Mouse (Mus musculus) midbrain, embryonic 16.5 days (tissue): ENCODE measurements around the gene Psmd5. TPM values are rescaled to one million over a fixed set of nuclear protein-coding genes. Genes with fewer than 3 reads are reported as not detected.

Experiments
- ATAC-seq: fragments of 200-750 bp; cut with Nextera tagmentation; 2 replicates; pipeline ENCODE4 v1.8.0; 2017; ENCODE audit warnings: moderate TSS enrichment
- H3K27ac ChIP-seq: fragments of 300-500 bp; sonication (generic); 2 replicates; pipeline ENCODE4 v1.5.1; 2014; ENCODE audit warnings: mild to moderate bottlenecking, low read length, mixed read lengths
- H3K27me3 ChIP-seq: fragments of 300-500 bp; sonication (generic); 2 replicates; pipeline ENCODE4 v1.6.1; 2014; ENCODE audit warnings: low read depth, low read length, mixed read lengths; ENCODE audit not compliant: control insufficient read depth, insufficient read depth
- H3K36me3 ChIP-seq: fragments of 300-500 bp; sonication (generic); 2 replicates; pipeline ENCODE4 v1.6.1; 2014; ENCODE audit warnings: mild to moderate bottlenecking, low read length, moderate library complexity, mixed read lengths; ENCODE audit not compliant: control insufficient read depth, insufficient read depth
- H3K4me1 ChIP-seq: fragments of 300-500 bp; sonication (generic); 2 replicates; pipeline ENCODE4 v1.6.1; 2014; ENCODE audit warnings: mild to moderate bottlenecking, low read length, mixed read lengths; ENCODE audit not compliant: control insufficient read depth, insufficient read depth
- H3K4me2 ChIP-seq: fragments of 300-500 bp; sonication (generic); 2 replicates; pipeline ENCODE4 v1.6.1; 2014; ENCODE audit warnings: mild to moderate bottlenecking, low read length, mixed read lengths
- H3K4me3 ChIP-seq: fragments of 300-500 bp; sonication (generic); 2 replicates; pipeline ENCODE4 v1.5.1; 2014; ENCODE audit warnings: low read depth, mild to moderate bottlenecking, low read length, moderate library complexity, mixed read lengths
- H3K9ac ChIP-seq: fragments of 300-500 bp; sonication (generic); 2 replicates; pipeline ENCODE4 v1.6.1; 2014; ENCODE audit warnings: low read depth, low read length, mixed read lengths
- H3K9me3 ChIP-seq: fragments of 300-500 bp; sonication (generic); replicated peaks from 2 replicates; pipeline ENCODE4 v1.6.1; 2014; ENCODE audit warnings: mild to moderate bottlenecking, low read length, mixed read lengths; ENCODE audit not compliant: control insufficient read depth, poor library complexity, severe bottlenecking
- WGBS: fragments of 180-500 bp; shearing (Covaris S2); extraction: QIAGEN DNeasy Blood & Tissue Kit; methylation state at CpG from one replicate; pipeline ENCODE4 v1.1.7; 2014; 5-methylcytosine and 5-hydroxymethylcytosine counted together
- polyA plus RNA-seq: library from polyadenylated mRNA; unstranded; fragments of >200 nt; fragmentation: Nextera tagmentation; extraction: Ambion mirVana; gene quantifications from 2 replicates; pipeline ENCODE4 v1.2.1, GENCODE M21; 2015

Psmd5 gene
- polyA plus RNA-seq = 98.8 and 110 TPM in 2 replicates

DNA sequence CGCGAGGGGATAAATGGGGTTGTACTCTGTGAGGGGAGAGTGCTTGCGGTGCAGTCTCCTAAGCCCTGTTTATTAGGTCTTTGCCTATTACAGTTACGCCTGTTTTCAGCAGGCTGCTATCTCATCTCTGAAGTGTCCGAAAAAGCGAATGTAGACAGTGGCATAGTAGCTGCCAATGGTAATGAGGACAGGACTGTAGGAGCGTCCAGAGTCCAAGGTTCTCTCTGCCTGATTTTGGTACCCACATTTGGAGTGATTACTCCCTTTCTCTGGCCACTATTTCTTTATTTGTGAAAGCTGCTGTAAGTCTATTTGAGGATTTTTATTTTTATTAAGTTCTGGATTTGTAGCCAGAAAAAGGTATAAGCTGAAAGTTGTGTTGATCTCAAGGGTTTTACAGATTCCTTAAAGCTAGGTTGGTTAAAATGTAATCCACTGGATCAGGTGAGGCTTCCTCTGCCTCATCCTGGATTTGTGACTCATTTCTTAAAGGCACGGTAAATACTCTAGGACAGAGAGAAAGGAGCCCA lies at the start of gene Psmd5:
Psmd5 (minus strand) TSS at position 153 of the 530 bp plus-strand sequence.
- Histone ChIP-seq H3K9me3 (no peaks in the 10 kb centered on the region), H3K4me2 (peak within 1 kb of the TSS; percentile 33), H3K27me3 (peaks cover 28% of the 10 kb centered on the region), H3K4me3 (no peak within 1 kb of the TSS), H3K4me1 (peaks cover 7% of the 10 kb centered on the region), H3K36me3 (no peaks in the 10 kb centered on the region), H3K27ac (no peak within 1 kb of the TSS), H3K9ac (peak within 1 kb of the TSS; percentile 25; the same call in 1 of the 2 replicates)
- WGBS = 17% methylated on average over 8 of the region's 8 CpGs
- no peak for ATAC-seq

DNA sequence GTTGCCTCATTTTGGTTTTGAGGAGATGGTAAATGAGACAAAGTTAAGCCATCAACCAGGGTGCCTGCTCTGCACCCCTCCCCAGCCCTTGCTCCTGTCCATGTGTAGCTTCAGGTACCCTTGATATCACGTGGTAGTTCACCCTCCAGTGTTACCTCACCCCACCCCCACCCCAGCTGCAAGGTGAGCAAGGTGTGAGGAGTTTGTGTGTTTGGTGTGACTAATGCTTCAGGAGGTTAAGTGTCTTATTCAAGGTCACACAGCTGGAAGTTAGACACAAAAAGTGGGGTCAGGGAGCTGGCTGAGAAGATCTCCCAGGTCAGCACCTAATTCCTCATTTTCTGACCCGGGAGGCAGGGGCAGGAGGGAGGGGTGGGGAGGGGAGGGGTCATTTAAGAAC lies 48.0 kb upstream of the Psmd5 start:
- Histone ChIP-seq H3K27ac (no peak overlapping the region), H3K9ac (no peak overlapping the region), H3K9me3 (no peaks in the 10 kb centered on the region), H3K27me3 (no peaks in the 10 kb centered on the region), H3K4me3 (no peak overlapping the region), H3K4me2 (no peak overlapping the region), H3K36me3 (no peaks in the 10 kb centered on the region), H3K4me1 (no peaks in the 10 kb centered on the region)
- WGBS = 30% methylated on average over 2 of the region's 2 CpGs
- no peak for ATAC-seq

DNA sequence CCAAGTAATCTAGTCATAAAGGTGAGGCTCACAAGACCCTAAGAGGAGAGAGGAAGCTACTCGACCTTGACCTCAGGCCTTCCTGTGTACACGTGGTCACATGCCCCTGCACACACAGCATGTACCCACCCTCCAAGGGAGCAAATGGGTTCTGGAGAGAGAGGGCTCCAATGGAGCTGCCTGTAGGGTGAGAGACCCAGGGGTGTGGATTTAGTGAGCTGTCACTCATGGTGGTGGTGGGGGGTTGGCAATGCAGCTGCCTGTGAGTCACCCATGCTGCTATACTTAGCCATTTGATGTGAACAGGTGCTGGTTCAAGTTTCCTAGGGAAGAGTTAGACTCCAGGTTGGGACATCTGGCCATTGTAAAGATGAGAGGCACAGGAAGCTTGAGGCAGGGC lies 45.4 kb upstream of the Psmd5 start:
- H3K4me1 ChIP-seq = no peaks in the 10 kb centered on the region

DNA sequence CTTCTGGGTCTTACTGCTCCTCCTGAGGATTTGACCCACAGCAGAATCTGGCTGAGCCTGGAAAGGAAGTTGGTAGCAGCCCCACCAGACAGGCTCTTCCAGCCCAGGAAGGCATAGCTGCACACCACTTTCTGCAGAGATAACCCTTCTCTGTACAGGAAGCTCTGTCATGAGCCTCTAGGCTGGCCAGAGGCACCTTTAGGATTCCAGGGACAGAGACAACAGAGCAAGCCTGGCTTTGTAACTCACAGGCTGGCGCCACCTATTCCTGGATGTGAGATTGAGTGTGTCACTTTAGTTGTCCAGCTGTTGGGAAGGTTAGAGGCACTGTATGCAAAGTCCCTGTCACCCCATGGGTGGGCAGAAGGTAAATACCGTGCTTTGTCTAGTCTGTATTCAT lies 40.3 kb upstream of the Psmd5 start:
- peaks cover 10% of the 10 kb centered on the region; the same call in 1 of the 2 replicates for H3K4me1 ChIP-seq
- no peak overlapping the region for H3K9ac ChIP-seq
- no peak overlapping the region for H3K27ac ChIP-seq
- H3K4me3 ChIP-seq = no peak overlapping the region
- H3K27me3 ChIP-seq = peaks cover 11% of the 10 kb centered on the region
- no peaks in the 10 kb centered on the region for H3K36me3 ChIP-seq
- WGBS = 49% methylated on average over 2 of the region's 2 CpGs
- no peaks in the 10 kb centered on the region for H3K9me3 ChIP-seq
- no peak for ATAC-seq
- H3K4me2 ChIP-seq = no peak overlapping the region

More for the DNA sequence above, 45.4 kb upstream of the Psmd5 start:
- Histone ChIP-seq H3K9ac (no peak overlapping the region), H3K4me2 (no peak overlapping the region), H3K27ac (no peak overlapping the region), H3K27me3 (no peaks in the 10 kb centered on the region), H3K36me3 (no peaks in the 10 kb centered on the region), H3K9me3 (no peaks in the 10 kb centered on the region), H3K4me3 (no peak overlapping the region)
- 69% methylated on average over 2 of the region's 2 CpGs for WGBS
- ATAC-seq = no peak

DNA sequence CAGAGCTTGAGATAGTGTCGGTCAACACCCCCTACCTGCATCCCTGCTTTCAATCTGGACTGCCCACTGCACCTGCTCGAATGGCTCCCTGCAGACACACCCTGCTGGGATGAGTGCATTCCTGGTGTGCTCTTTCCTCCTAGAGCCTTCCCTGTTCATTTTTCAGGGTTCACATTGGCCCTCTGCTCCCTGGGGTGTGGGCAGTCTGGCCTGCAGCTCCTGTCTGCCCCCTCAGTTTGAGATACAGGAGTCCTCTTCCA lies 40.0 kb upstream of the Psmd5 start:
- Histone ChIP-seq H3K4me1 (peaks cover 10% of the 10 kb centered on the region; the same call in 1 of the 2 replicates), H3K27me3 (peaks cover 11% of the 10 kb centered on the region), H3K4me2 (peak overlapping the region; percentile 93; the same call in 1 of the 2 replicates), H3K9ac (no peak overlapping the region), H3K4me3 (no peak overlapping the region), H3K9me3 (no peaks in the 10 kb centered on the region), H3K27ac (no peak overlapping the region), H3K36me3 (no peaks in the 10 kb centered on the region)
- WGBS = 7% methylated on average over 2 of the region's 2 CpGs
- ATAC-seq = peak; percentile 26; the same call in 1 of the 2 replicates

DNA sequence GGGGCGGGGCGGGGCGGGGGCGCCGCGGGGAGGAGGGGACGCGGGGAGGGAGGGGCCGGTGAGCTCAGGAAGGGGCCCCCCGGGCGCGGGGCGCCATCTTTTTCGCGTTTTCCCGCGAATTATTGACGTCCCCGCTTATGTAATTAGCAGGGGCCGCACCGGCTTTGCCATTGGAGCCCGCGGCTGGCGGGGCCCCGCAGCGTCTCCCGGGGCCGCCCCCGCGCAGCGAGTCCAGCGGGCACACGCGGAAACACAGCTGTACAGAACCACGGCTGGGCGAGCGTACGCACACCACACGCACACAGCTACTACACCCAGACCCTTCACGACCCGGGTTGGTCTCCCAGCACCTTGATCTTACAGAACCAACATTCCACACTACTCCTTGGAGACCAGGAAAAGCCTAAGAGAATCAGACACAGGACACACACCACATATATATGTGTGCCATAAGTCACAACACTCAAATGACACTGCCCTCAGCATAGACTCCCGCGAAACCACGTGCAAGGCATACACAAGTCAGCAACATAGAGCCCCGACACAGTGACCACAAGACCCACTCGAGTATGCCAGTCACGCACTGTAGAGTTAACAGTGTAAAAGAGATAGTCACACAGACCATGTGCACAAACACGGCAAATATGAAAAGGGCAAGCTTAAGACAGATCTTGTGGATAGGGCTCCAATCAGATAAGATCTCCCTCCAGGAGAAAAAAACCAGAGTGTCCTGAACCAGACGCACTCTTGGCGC lies 39.5 kb upstream of the Psmd5 start:
- peak; percentile 76 for ATAC-seq
- Histone ChIP-seq H3K4me1 (peaks cover 10% of the 10 kb centered on the region; the same call in 1 of the 2 replicates), H3K4me2 (peak overlapping the region; percentile 93), H3K4me3 (peak overlapping the region; percentile 59), H3K36me3 (no peaks in the 10 kb centered on the region), H3K9me3 (no peaks in the 10 kb centered on the region), H3K27me3 (peaks cover 11% of the 10 kb centered on the region), H3K9ac (peak overlapping the region; percentile 71), H3K27ac (no peak overlapping the region)
- 2% methylated on average over 44 of the region's 50 CpGs for WGBS

DNA sequence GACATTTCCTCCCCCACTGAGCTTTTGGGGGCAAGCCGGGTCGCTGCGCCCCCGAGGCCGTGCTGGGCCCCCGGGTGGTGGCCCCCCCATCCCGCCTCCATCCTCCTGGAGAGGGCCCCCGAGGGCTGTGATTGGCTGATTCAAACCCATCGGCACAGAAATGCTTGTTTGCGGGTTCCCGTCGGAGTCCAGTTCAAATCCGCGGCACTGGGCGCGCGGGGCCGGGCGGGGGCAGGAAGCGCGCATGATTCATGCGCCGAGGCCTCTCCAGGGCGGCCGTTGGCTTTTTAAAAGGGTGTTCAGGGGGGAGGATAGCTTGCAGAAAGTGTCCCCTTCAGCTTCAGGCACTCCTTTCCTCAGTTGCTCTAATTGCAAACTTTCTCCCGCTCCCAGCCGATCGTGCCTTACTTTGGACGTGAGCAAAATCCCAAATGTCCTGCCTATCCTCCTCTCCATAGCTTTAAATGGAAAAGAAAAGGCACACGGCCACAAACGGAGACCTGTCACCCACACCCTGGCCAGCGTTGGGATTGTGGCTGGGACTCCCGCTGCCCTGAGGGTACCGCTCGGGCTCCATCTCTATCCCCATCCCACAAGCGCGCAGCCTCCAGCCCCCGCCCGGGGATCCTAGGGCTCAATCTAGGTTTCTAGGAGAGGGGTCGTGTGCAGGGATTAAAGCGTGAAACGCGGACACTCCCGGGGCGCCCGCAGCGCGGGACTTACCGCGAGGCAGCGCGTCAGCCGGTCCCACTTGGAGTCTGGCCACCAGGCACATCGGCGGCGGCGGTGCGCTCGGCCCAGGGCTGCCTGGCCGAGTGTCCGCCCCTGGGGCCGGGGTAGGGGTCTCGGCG lies 38.7 kb upstream of the Psmd5 start, which contains the start of gene Phf19:
Phf19 (minus strand) TSS at position 809 of the 851 bp plus-strand sequence.
- peak; percentile 52 for ATAC-seq
- peak within 1 kb of the TSS; percentile 71 for H3K9ac ChIP-seq
- H3K4me1 ChIP-seq = peaks cover 10% of the 10 kb centered on the region; the same call in 1 of the 2 replicates
- H3K4me3 ChIP-seq = peak within 1 kb of the TSS; percentile 59
- H3K4me2 ChIP-seq = peak within 1 kb of the TSS; percentile 93
- H3K27me3 ChIP-seq = peaks cover 11% of the 10 kb centered on the region
- no peak within 1 kb of the TSS for H3K27ac ChIP-seq
- WGBS = under 1% methylated on average over 54 of the region's 64 CpGs
- H3K9me3 ChIP-seq = no peaks in the 10 kb centered on the region
- no peaks in the 10 kb centered on the region for H3K36me3 ChIP-seq

DNA sequence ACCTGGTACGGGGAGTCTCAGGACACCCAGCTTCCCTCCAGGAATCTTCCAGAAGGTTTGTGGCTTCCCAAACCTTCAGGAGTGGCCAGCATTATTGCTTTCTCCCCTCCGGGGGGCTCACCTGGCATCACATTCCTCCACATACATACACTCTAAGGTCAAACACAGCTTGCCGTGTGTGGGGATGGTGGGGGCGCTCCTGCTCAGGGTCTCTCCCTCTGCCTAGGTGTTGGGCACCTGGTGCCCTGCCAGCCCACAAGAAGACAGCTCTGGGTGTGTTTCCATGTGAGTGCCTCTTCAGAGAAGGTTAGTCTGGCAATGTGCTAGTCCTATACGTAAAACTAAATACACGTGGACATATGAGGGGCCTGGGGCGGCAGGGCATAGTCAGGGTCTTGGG lies 37.8 kb upstream of the Psmd5 start:
- ATAC-seq = no peak
- H3K27ac ChIP-seq = no peak overlapping the region
- peak overlapping the region; percentile 59; the same call in 1 of the 2 replicates for H3K4me3 ChIP-seq
- no peaks in the 10 kb centered on the region for H3K36me3 ChIP-seq
- H3K4me1 ChIP-seq = peaks cover 10% of the 10 kb centered on the region; the same call in 1 of the 2 replicates
- WGBS = 46% methylated on average over 7 of the region's 7 CpGs
- peak overlapping the region; percentile 93; the same call in 1 of the 2 replicates for H3K4me2 ChIP-seq
- H3K27me3 ChIP-seq = peaks cover 11% of the 10 kb centered on the region
- H3K9me3 ChIP-seq = no peaks in the 10 kb centered on the region
- H3K9ac ChIP-seq = no peak overlapping the region
